Mouse (Mus musculus) stomach, adult 2 months (tissue): Measurements from ENCODE around the gene Rab33b. TPM values are rescaled to one million over a fixed set of nuclear protein-coding genes. Genes with fewer than 3 reads are reported as not detected.

ENCODE experiments used
- polyA plus RNA-seq: library from polyadenylated mRNA; depleted of rRNA; stranded (reverse); fragments of >200 nt; gene quantifications from 2 replicates; pipeline ENCODE4 v1.2.3, GENCODE M21; 2012; rRNA removed

Rab33b gene
- 2.1 and 2.2 TPM in 2 replicates for polyA plus RNA-seq

DNA sequence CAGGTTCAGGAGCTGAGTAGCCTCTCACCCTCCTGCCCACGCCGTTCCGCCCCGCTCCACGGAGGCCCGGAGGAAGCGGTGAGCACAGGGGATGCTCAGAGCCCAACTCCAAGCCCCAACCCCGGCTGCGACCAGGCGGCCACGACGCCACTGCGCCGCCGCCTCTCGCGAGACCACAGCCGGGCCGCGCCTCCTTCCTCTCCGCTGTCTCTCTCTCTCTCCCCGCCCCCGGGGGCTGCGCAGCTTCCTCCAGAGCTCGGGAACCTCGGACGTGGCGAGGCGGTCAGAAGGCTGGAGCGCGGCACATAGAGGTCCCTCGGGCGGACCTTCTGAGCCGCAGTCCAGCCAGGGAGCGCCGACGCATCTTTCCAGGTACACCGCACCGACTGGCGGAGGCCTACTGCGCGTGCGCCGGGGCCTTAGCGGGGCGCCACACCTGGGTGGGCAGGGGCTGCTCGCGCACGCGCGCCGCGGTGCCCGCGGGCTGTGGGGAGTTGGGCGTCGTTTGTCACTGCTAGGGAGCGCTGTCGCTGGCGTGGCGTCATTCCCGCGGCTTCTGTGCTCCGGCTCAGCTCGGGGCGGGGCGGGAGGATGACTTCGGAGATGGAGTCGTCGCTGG, at the start of gene Rab33b:
TSS of gene Rab33b (plus strand) at position 180 of the 619 bp plus-strand sequence.

Other genes with a start within 250 kb of the Rab33b start
- gene Elf2, start 143.3 kb upstream of the Rab33b start, polyA plus RNA-seq: 13.3 and 15.0 TPM in 2 replicates
- 0.23 and 0.53 TPM in 2 replicates for gene Mgarp, start 87.2 kb upstream of the Rab33b start, polyA plus RNA-seq
- 107 and 126 TPM in 2 replicates for gene Ndufc1, start 74.9 kb upstream of the Rab33b start, polyA plus RNA-seq
- 0.23 and 0.43 TPM in 2 replicates for gene Naa15, start 68.8 kb upstream of the Rab33b start, polyA plus RNA-seq
- 2.8 and 4.4 TPM in 2 replicates for gene Setd7, start 77.0 kb downstream of the Rab33b start, polyA plus RNA-seq
- 9.7 and 15.2 TPM in 2 replicates for gene Mgst2, start 176.4 kb downstream of the Rab33b start, polyA plus RNA-seq